Mouse (Mus musculus) liver (tissue): Measurements from ENCODE around the gene Adamts4.
A peak's percentile ranks its signal among the peaks of the same experiment; 100 is the strongest.

Source experiments
- DNase-seq: peaks from one replicate; pipeline ENCODE4 v3.0.0-alpha.2; 2020; ENCODE audit warnings: mixed read lengths

The Adamts4 gene

DNA sequence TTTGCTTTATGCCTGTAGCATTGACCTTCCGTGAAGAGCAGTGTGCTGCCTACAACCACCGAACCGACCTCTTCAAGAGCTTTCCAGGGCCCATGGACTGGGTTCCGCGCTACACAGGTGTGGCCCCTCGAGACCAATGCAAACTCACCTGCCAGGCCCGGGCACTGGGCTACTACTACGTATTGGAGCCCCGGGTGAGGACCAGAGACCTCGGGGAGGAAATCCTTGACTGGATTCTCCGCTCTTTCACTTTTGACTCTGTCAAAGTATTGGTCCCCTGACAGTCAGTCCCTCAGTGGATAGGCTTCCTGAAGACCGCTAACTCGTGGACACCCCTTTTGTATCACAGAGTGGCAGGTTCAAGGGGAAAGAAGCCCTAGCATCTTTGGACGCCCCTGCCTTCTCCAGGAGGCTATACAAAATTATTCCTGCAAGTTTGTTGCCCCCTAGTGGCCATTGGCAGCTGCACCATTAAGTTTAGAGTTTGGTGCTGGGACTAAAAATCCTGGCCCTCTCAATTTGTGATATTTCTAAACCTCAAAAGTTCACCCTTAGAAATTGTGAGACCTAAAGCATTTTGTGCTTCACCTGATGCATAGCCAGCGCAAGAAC is 6.8 kb downstream of the Adamts4 start:
- DNase-seq = peak; percentile 75

DNA sequence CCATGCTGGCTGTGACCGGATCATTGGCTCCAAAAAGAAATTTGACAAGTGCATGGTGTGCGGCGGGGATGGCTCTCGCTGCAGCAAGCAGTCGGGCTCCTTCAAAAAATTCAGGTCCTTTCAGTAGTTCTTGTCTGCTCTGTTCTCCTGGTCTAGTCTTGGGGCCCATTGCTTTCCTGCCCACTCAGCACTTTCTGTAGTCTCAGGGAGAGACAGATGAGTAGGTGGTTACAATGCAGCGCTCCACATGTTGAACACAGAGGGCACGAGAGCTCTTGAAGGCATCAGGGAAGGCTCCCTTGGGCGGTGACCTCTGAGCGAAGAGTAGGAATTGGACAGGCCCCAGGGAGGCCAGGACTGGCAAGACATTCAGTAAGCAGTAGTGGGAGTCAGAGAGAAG is 7.6 kb downstream of the Adamts4 start:
- DNase-seq = no peak

DNA sequence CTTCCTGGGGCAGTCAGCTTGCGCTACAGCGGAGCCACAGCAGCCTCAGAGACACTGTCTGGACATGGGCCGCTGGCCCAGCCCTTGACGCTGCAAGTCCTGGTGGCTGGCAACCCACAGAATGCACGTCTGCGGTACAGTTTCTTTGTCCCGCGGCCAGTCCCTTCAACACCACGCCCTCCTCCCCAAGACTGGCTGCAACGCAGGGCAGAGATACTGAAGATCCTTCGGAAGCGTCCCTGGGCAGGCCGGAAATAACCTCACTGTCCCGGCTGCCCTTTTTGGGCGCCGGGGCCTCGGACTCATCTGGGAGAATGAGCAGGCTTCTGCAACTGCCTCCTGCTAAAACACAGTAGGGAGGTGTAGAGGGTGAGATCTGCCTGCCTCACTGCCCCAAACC is 8.7 kb downstream of the Adamts4 start:
- DNase-seq = no peak

DNA sequence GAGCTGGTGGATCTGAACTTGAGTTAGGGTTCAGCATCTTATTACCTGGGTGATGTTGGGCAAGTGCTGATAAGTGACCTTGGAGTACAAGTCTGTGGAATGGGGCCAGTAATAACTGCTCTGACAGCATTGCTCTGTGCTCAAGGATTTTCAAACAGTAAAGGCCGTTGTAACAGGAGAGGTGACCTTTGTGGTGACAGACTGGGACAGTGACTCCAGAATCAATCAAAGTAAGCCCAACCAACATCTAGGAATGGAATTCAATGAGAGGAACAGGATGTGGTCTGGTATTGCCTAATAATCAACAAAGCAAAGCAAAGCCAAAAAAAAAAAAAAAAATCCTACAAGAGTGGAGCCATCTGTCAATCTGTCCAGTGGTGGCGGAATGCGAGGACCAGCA is 10.1 kb downstream of the Adamts4 start:
- DNase-seq = no peak

DNA sequence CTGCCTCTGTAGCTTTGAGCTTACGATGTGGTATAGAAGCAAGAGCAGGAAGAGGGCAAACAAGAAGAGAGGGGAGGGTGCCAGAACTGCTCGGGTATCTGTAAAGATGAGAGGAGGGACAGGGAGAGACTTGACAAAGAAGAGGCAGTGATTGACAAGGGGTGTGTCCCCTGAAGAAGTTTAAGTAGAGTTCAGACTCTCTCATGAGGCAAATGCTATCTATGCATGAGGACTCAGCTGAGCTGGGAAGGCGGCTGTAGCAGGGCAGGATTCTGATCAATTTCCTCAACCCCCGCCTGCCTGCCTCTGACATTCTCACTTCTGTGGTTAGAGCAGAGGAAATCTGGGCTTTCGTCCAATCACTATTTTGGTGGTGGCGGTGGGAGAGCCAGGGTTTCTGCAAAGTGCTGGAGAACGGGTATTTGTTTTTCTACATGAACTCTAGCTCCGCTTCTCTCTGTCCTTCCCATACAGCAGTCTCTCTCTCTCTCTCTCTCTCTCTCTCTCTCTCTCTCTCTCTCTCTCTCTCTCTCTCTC is 12.4 kb downstream of the Adamts4 start:
- DNase-seq = peak; percentile 52

DNA sequence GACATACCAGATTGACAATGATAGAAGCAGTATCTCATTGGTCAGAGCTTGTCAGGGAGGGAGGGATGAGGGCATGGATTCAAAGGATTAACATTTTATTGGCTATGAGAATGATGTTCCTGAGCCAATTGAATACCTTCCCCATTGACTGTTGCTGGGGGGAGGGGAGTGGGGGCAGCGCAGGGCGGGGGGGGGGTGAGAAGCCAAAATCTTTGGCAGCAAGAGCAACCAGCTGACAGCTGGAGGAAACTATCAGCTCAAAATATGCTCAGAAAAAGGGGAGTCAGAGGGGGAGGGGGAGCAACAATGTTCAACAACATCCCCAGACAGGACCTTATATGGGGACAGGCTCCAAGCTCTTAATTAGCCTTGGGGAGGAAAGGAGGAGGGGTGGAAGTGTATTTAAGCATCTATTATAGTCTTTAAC is 13.0 kb downstream of the Adamts4 start:
- peak; percentile 41 for DNase-seq

DNA sequence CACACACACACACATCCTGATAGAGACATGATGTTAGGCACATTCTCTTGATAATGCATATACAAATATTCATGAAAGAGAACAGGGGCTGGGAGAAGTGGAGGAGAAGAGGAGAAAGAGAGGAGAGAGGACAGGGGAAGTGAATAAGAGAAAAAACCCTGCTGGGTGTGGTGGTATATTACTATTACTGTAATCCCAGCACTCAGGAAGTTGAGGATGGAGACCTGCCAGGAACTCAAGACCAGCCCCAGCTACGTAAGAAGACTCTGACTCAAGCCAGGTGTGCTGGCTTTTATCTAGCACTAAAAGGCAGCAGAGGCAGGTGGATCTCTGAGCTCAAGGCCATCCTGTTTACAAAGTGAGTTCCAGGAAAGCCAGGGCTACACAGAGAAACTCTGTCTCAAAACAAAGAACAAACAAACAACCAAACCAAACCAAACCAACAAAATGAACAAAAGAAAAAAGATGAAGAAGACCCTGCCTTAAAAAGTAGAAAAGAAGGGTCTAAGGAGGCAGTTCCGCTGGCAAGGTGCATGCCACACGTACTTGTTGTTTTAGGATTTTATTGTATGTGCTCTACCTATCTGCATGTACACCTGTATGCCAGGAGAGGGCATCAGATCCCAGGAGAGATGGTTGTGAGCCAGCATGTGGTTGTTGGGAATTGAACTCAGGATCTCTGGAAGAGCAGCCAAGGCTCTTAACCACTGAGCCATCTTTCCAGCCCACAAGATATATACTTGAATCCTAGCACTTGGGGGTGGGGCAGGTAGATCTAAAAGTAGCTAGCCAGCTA is 13.6 kb downstream of the Adamts4 start:
- no peak for DNase-seq

DNA sequence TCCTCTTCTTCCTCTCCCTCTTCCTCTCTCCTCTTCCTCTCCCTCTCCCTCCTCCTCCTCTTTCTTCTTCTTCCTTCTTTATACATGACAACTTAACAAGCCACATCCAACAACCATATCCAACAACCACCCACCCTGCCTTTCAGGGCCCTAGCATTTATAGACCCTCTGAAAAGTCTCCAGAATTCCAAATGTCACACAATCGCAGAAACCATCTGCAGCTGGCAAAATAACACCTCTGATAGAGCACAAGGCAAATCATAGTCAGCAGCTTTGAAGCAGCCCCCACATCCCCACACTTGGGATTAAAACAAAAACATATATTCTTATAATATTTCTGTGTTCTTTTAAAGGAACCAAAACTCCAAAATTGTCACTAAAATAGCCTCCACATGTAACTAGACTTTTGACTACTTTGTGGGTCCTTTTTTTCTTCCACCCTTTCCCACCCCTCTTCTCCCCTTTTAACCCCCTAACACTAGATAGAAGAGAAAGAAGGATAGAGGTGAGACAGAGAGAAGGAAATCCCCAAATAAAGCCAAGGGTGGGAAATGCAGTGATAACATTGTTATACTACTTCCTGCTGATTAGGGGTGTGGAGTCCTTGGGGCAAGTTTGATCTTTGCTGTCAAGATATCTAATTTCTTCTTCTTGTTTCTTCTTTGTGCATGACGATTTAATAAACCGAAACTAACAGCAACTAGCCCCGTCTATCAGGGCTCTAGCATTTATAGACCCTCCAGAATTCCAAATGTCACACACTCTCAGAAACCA is 15.9 kb downstream of the Adamts4 start:
- no peak for DNase-seq

DNA sequence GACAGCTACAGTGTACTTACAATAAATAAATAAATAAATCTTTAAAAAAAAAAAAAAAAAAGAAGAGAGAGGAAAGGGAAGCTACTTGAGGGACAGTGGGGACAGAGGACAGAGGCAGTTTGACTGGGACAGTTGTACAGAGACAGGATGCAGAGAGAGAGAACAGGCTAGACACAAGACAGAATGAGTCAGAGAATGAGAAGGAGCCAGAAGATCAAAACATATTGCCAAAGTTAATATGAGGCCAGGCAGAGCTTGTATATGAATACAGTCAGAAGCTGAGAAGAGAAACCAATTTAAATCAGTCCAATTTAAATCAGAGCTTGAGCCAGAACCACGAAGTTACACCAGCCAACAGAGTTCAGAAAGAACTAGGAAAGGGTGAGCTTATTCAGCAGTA is 18.1 kb downstream of the Adamts4 start:
- DNase-seq = no peak

DNA sequence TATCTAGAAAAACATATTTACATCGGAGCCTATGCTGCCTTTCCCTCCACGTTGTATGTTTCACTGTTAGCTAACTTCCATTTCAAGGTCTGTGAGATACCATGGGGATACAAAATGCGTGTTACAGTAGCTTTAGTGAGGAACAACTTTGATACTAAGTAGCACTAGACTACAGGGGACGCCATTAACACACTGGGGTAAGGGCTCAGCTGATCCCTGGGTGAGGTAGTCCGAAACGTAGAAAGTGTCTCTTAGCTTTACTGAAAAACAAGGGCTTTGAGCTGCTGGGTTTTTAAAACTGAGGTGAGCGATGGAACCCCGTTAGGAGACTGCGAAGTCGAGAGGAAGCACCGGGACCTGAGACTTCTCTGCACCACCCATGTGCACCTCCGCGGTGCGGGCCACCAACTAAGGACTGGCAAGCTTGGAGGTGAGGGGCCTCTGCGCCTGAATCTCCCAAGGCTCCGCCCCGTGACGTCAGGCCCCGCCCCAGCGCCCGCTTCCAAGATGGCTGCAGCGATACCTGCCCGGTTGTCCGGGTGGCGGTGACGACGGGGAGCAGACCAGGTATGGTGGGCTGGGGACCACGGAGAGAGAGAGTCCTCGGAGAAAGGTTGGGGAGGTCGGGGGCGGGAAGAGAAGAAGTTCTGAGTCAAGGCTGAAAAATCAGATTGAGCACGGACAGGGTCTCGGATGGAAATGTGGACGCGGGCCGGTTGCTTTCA is 19.8 kb downstream of the Adamts4 start, which contains the start of gene B4galt3:
TSS of gene B4galt3 (plus strand) at position 481 of the 725 bp plus-strand sequence.
- DNase-seq = peak; percentile 99

DNA sequence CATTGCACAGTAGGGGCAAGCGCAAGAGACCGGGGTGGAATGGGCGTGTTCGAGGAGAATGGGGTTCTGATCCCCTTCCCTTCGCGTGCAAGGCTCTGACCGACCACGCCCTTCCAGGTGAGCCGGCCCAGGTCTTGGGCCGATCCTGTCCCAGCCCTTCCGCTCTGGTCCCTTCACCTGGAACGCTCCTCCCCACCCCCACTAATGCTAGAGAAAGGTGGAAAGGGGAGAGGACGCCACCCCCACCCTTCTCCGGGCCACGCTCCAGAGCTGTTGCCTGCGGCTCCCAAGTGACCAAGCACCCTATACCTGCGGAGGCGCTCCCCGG is 20.3 kb downstream of the Adamts4 start:
- DNase-seq = peak; percentile 68

DNA sequence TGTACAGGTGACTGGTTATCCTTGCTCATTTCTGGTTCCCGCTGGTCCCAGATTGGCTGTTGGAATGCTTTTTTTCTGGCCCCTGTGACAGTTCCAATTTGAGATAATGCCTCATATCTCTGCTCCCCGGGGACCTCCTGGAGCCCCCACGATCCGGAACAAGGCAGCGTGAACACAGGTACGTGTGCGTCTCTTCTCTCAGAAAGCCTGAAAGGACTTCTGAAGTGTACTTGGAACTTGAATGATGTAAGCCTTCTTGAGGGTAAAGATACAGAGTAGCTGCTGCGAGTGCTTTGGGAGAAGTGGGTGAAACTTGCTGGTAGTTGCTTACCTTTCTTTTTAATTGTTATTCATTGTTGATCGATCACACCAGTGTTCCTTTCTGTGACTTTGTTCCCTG is 21.0 kb downstream of the Adamts4 start:
- DNase-seq = peak; percentile 46

DNA sequence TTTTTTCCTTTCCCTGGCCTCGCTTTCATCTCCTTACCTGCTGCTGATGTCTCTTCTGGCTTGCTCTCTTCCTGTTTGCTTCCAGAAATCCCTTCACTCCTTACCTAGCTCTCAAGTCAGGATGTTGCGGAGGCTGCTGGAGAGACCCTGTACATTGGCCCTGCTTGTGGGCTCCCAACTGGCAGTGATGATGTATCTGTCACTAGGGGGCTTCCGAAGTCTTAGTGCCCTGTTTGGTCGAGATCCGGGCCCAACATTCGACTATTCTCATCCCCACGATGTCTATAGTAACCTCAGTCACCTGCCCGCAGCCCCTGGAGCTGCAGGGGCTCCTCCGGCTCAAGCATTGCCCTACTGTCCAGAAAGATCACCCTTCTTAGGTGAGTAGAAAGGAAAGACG is 21.4 kb downstream of the Adamts4 start:
- no peak for DNase-seq

DNA sequence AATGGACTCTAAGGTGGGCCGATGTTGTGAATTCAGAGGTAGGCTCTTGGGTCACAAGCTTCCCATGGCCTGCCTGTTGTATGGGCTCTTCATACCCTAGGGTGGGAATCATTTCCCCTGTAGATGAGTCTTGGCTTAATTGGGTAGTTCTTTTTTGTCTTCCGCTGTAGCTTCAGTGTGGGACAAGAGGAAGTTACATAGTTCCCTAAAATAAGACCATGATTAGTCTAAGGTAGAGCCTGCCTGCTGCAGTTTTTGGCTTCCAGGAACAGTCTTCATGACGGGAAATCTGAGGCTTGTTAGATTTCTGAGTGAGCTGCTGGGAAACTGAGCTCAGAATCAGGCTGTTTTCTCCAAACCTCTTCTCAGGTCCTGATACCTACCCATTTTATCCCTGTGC is 21.9 kb downstream of the Adamts4 start:
- no peak for DNase-seq

DNA sequence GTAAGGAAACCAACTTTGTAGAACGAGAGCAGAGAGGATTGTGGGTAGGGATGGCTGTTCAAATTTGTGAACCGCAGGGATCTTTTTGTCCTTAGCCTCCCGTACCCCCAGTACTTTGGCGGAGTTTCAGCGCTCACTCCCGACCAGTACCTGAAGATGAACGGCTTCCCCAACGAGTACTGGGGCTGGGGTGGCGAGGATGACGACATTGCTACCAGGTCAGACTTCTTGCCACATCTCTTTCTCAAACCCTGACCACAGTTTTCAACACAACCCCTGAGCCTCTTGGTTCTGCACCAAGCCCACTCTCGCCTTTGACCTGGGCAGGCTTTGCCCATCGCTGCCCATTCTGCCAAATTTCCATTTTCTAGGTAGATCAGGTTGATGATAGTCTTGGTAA is 23.9 kb downstream of the Adamts4 start:
- DNase-seq = no peak

DNA sequence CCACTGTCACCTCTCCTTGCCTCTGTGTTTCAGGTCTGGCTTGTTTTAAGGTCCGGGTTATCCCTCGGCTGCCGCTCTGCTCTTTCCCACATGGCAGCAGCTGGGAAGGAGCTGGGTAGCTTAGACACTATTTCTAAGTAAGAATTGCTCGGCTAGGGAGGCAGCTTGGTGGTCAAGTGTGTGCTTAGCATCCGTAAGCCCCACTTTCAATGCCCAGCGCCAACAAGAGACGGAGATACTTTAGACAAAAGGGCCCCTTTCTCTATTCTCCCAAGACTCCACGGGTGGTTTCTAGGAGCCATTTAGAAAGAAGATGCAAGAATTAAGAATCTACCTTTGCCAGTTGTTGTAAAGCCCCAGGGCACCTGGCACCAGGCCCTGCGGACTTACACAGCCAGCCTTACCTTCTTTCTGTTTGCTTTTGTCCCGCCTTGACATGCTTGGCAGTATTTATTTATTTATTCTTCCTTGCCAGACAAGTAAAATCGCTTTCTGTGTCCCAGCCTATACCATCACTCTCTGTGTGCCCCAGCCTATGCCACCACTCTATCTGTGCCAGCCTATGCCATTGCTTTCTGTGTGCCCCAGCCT is 25.0 kb downstream of the Adamts4 start:
- no peak for DNase-seq

DNA sequence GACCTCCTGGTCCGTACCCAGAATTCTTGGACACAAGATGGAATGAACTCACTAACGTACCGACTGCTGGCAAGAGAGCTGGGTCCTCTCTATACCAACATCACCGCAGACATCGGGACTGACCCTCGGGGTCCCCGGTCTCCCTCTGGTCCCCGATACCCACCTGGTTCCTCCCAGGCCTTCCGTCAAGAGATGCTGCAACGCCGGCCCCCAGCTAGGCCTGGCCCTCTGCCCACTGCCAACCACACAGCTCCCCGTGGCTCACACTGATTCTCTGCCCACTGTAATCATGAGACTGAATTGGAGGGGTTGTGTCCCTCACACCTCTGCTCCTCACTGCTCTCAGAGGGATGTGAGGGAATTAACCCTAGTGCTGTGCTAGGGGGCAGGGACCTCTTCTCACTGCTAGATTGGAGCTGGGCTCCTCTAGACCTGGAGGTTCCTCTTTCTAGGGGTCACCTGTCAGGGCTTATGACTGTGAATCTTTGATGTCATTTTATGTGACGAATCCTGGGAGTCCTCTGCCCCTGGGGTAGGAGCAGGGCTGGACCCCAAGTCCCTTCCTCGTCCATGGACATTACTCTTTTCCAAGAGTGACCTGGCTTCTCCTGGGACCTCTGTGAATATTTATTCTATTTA is 26.0 kb downstream of the Adamts4 start:
- DNase-seq = no peak

DNA sequence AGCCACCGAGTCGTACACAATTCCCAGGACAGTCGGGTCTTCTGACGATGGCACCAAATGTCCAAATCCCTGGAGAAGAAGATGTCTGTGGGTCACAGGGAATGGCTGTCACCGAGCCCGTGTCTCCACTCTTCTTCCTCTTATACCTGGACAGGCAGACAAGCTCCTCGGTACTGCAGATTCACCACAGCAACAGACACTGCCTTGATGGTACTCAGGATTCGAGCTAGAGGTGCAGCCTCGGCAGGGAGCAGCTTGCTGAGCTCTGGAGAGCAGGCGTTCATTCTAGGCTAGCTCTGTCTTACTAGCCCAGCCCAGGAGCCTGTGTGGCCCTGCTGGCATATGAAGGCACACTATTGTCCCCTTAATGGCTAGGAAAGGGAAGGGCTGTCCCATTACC is 27.5 kb downstream of the Adamts4 start:
- DNase-seq = no peak

DNA sequence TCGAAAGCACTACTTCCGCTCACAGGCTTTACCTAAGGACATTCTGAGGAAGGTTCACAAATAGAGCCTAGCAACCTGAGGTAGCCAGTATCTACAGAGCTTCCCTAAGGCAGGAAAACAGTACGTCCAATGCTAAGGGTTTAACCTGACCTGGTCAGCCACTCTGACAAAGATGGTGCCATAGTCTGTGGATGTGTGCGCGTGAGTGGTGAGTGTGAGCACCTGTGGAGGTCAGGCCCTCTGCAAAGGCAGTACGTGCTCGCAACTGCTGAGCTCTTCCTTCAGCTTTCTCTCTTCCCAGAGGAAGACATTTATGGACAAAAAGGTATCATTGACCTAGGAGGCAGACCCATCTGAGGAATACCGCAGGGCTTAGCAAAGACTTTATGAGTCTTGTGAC is 28.2 kb downstream of the Adamts4 start:
- no peak for DNase-seq

DNA sequence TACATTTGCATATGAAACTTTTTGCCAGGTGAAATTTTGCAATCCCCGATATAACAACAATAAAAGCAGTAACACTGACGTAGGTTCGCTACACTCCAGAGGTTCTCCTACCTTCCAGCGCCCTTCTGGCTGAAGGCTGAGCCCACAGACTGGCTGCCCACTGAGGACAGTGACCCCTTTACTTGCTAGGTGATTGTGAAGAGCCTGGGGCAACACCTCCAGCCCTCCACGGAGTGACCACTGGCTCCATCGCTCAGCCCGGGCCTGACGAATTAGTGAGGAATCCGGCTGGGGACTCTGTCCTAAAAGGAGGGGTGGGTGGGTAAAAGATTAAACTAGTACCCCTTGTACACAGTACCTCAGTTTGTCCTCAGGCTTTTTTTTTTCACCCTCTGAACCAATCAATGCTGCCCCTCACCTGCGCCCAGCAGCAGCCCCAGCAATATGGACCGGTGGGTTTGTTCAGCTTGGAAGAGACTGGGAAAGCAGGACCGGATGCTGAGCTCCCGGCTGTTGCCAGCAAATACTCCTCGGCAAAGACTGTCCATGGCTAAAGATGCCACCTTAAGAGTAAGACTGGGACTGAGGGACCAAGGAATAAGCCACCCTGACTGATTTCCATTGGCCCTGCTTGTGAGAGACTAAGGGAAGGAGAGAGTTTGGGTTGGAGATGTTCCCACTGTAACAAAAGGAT is 28.9 kb downstream of the Adamts4 start:
- DNase-seq = no peak

DNA sequence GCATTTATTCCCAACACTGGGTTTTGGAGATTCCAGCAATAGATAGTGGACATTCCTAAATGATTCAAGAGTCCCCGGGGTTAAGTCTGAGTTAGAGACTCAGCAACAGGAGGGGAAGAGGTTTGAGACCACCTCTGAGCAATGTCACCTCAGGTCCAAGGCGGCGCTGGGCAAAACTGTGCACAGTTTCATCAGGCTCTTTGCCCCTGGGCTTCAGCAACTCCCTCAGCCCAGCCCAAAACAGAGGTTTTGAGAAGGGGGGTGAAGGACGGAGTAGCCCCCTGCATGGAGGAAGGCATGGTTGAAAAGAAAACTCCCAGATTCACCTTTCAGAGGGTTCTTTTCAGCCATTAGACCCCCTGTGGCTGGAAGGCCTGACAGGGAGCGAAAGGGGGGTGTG is 29.5 kb downstream of the Adamts4 start:
- no peak for DNase-seq
